Mouse (Mus musculus): ENCODE results near the gene Olfr160.

DNA sequence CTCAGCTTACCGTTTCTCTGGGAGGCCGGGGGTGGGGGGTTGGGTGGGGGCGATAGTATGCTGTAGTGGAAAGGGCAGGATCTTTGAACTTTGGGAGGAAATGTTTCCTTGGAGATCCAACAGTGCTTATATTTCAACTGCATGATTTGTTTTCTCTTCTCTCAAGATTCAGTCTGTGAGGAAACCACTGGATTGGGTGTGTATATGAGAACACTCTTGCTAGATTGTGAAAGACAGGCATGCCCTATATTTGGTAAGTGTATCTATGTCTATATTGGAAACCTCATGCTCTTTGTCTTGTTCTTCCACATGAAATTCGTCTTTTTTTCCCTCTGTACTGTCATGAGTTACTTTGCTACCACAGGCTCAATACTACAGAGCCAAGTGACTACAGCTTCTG lies 46.4 kb downstream of the Olfr160 start:
- TF ChIP-seq CTCF (IDR thresholded peaks at IDR 0.05; ENCODE audit: control insufficient read depth, insufficient read depth, low read length) (no peak), POLR2A (IDR thresholded peaks at IDR 0.05; ENCODE audit: borderline replicate concordance, control insufficient read depth, low read depth, low read length) (no peak)

Data from bone marrow, adult 2 months (tissue).